Mouse (Mus musculus) brain, embryonic 14.5 days (tissue): ENCODE results near the gene Cilp. TPM values are rescaled to one million over a fixed set of nuclear protein-coding genes. Genes with fewer than 3 reads are reported as not detected.
"Not testable (repeated sequence)": the region's sequence is repeated elsewhere in the genome, so short reads cannot be mapped to it uniquely, and the experiment has no call there.

Experiments used
- DNase-seq: peaks from one replicate; pipeline ENCODE4 v3.0.0-alpha.2; 2011; ENCODE audit warnings: low read depth
- CTCF ChIP-seq: fragments of 200-500 bp; IDR thresholded peaks from 2 replicates; pipeline ENCODE4 v1.5.1; 2012; ENCODE audit warnings: inconsistent platforms, mild to moderate bottlenecking, moderate library complexity, borderline replicate concordance; ENCODE audit not compliant: insufficient read depth, insufficient read length; ENCODE audit errors: extremely low read depth
- POLR2A ChIP-seq: fragments of 200-500 bp; IDR thresholded peaks from 2 replicates; pipeline ENCODE4 v1.6.1; 2012; ENCODE audit warnings: mild to moderate bottlenecking, inconsistent platforms, borderline replicate concordance; ENCODE audit not compliant: poor library complexity, insufficient read depth, insufficient read length, severe bottlenecking; ENCODE audit errors: extremely low read depth
- polyA plus RNA-seq: library from polyadenylated mRNA; depleted of rRNA; stranded (reverse); fragments of >200 nt; gene quantifications from 2 replicates; pipeline ENCODE4 v1.2.3, GENCODE M21; 2012

Gene Cilp
- polyA plus RNA-seq, 1 experiment: 0.31 TPM

GRCm38 (mm10) chr9:65257218-65257910, 7.6 kb upstream of the Cilp start:
- TF ChIP-seq POLR2A (no peak), CTCF (no peak)
- DNase-seq: no peak

- TF ChIP-seq POLR2A (no peak), CTCF (no peak)
- DNase-seq: no peak
These were observed 5.6 kb upstream of the Cilp start for GRCm38 (mm10) chr9:65259366-65259765.

GRCm38 (mm10) chr9:65261591-65262230, 3.3 kb upstream of the Cilp start:
- no peak for TF ChIP-seq POLR2A
- no peak for TF ChIP-seq CTCF
- DNase-seq: no peak

GRCm38 (mm10) chr9:65262641-65263120, 2.3 kb upstream of the Cilp start:
- DNase-seq: no peak

GRCm38 (mm10) chr9:65267742-65268515, 2.9 kb downstream of the Cilp start:
- TF ChIP-seq CTCF (no peak), POLR2A (no peak)
- peak; percentile 99 for DNase-seq

More at GRCm38 (mm10) chr9:65262641-65263120, 2.3 kb upstream of the Cilp start:
- TF ChIP-seq CTCF: no peak
- no peak for TF ChIP-seq POLR2A

GRCm38 (mm10) chr9:65273048-65273809, 8.2 kb downstream of the Cilp start:
- DNase-seq: no peak
- TF ChIP-seq CTCF: no peak
- TF ChIP-seq POLR2A: no peak

- DNase-seq: no peak
- TF ChIP-seq POLR2A (no peak), CTCF (no peak)
These were observed 8.9 kb downstream of the Cilp start for GRCm38 (mm10) chr9:65273873-65274272.

- DNase-seq: not testable (repeated sequence)
These were observed 9.9 kb downstream of the Cilp start for GRCm38 (mm10) chr9:65274851-65275250.

- no peak for DNase-seq
- TF ChIP-seq POLR2A (no peak), CTCF (no peak)
These were observed 11.0 kb downstream of the Cilp start for GRCm38 (mm10) chr9:65275810-65276530.

- TF ChIP-seq POLR2A (no peak), CTCF (no peak)
- DNase-seq: peak; percentile 32
These were observed 16.7 kb downstream of the Cilp start for GRCm38 (mm10) chr9:65281536-65282151.
